Mouse (Mus musculus) MEL (cell line): ENCODE results near the gene Ifrd1. TPM values are rescaled to one million over a fixed set of nuclear protein-coding genes. Genes with fewer than 3 reads are reported as not detected.

ENCODE experiments used
- DNase-seq: peaks from one replicate; pipeline ENCODE4 v3.0.0; 2011; ENCODE audit warnings: low read depth, low spot score
- H3K27ac ChIP-seq: 2 replicates; pipeline ENCODE4 v1.5.1; 2012; ENCODE audit warnings: low read depth, mild to moderate bottlenecking, control low read depth, low read length, moderate library complexity; ENCODE audit not compliant: control insufficient read depth
- H3K27me3 ChIP-seq, 2 experiments: fragments of 150-350 bp in 1 of 2; sonication (generic) in 1 of 2; 2 replicates each; pipeline ENCODE4 v1.6.1; 2012; ENCODE audit warnings: low read length in 2 of 2, mild to moderate bottlenecking in 2 of 2, improper control_type of control experiment in 1 of 2, moderate library complexity in 1 of 2; ENCODE audit not compliant: insufficient read depth in 2 of 2, control insufficient read depth in 1 of 2
- H3K36me3 ChIP-seq, 2 experiments: 2 replicates each; pipeline ENCODE4 v1.6.1; 2012 to 2014; ENCODE audit warnings: low read length in 2 of 2, improper control_type of control experiment in 1 of 2, inconsistent platforms in 1 of 2, mild to moderate bottlenecking in 1 of 2; ENCODE audit not compliant: insufficient read depth in 2 of 2, control insufficient read depth in 1 of 2
- H3K4me1 ChIP-seq, 2 experiments: fragments of 150-350 bp in 1 of 2; sonication (generic) in 1 of 2; 2 replicates each; pipeline ENCODE4 v1.6.1; 2012; ENCODE audit warnings: low read length in 2 of 2, improper control_type of control experiment in 1 of 2, mild to moderate bottlenecking in 1 of 2; ENCODE audit not compliant: insufficient read depth in 2 of 2, control insufficient read depth in 1 of 2
- H3K4me3 ChIP-seq, 2 experiments: fragments of 150-350 bp in 1 of 2; sonication (generic) in 1 of 2; 2 replicates each; pipeline ENCODE4 v1.5.1; 2012; ENCODE audit warnings: low read depth in 2 of 2, low read length in 2 of 2, mild to moderate bottlenecking in 2 of 2, moderate library complexity in 2 of 2, control low read depth in 1 of 2, improper control_type of control experiment in 1 of 2; ENCODE audit not compliant: control insufficient read depth in 1 of 2, insufficient read depth in 1 of 2
- H3K79me2 ChIP-seq: 2 replicates; pipeline ENCODE4 v1.6.1; 2012; ENCODE audit warnings: mild to moderate bottlenecking, low read length, moderate library complexity; ENCODE audit not compliant: control insufficient read depth, poor library complexity, insufficient read depth
- H3K9ac ChIP-seq: 2 replicates; pipeline ENCODE4 v1.6.1; 2012; ENCODE audit warnings: low read depth, mild to moderate bottlenecking, control low read depth, low read length, moderate library complexity; ENCODE audit not compliant: control insufficient read depth, poor library complexity, severe bottlenecking
- H3K9me3 ChIP-seq: fragments of 150-350 bp; sonication (generic); replicated peaks from 2 replicates; pipeline ENCODE4 v1.6.1; 2012; ENCODE audit warnings: mild to moderate bottlenecking, low read length, improper control_type of control experiment, moderate library complexity; ENCODE audit not compliant: insufficient read depth
- CHD2 ChIP-seq: IDR thresholded peaks from 2 replicates; pipeline ENCODE4 v1.6.1; 2011; ENCODE audit warnings: low read length, improper control_type of control experiment
- CTCF ChIP-seq, 3 experiments: IDR thresholded peaks in 2 of 3; conservative IDR thresholded peaks in 1 of 3; 2 replicates each; pipeline ENCODE4 v1.5.1; 2011 to 2012; ENCODE audit warnings: low read length in 3 of 3, low read depth in 2 of 3, mild to moderate bottlenecking in 2 of 3, improper control_type of control experiment in 1 of 3, inconsistent platforms in 1 of 3, mixed read lengths in 1 of 3, moderate library complexity in 1 of 3; ENCODE audit not compliant: control insufficient read depth in 1 of 3, insufficient read depth in 1 of 3, poor library complexity in 1 of 3, severe bottlenecking in 1 of 3
- E2F4 ChIP-seq: IDR thresholded peaks from 2 replicates; pipeline ENCODE4 v1.6.1; 2011; ENCODE audit warnings: low read depth, low read length, improper control_type of control experiment, borderline replicate concordance
- ELF1 ChIP-seq: IDR thresholded peaks from 2 replicates; pipeline ENCODE4 v1.6.1; 2014; ENCODE audit warnings: low read depth, mild to moderate bottlenecking, inconsistent platforms, low read length, improper control_type of control experiment, moderate library complexity
- EP300 ChIP-seq, 2 experiments: IDR thresholded peaks; 2 replicates each; pipeline ENCODE4 v1.6.1; 2011; ENCODE audit warnings: improper control_type of control experiment in 2 of 2, low read length in 2 of 2, low read depth in 1 of 2, mild to moderate bottlenecking in 1 of 2
- GABPA ChIP-seq: IDR thresholded peaks from 2 replicates; pipeline ENCODE4 v1.6.1; 2012; ENCODE audit warnings: low read depth, mild to moderate bottlenecking, inconsistent platforms, low read length, improper control_type of control experiment, moderate library complexity
- GATA1 ChIP-seq: IDR thresholded peaks from 2 replicates; pipeline ENCODE4 v1.6.1; 2011; ENCODE audit warnings: low read depth, low read length, improper control_type of control experiment
- JUND ChIP-seq: IDR thresholded peaks from 2 replicates; pipeline ENCODE4 v1.6.1; 2011; ENCODE audit warnings: low read depth, mild to moderate bottlenecking, improper control_type of control experiment, low read length
- KAT2A ChIP-seq: conservative IDR thresholded peaks from 2 replicates; pipeline ENCODE4 v1.6.1; 2012; ENCODE audit warnings: low read depth, low read length, improper control_type of control experiment, inconsistent platforms
- MAX ChIP-seq: IDR thresholded peaks from 2 replicates; pipeline ENCODE4 v1.6.1; 2011; ENCODE audit warnings: low read length, improper control_type of control experiment
- MXI1 ChIP-seq: IDR thresholded peaks from 2 replicates; pipeline ENCODE4 v1.6.1; 2011; ENCODE audit warnings: mild to moderate bottlenecking, low read depth, low read length, improper control_type of control experiment
- MYB ChIP-seq: IDR thresholded peaks from 2 replicates; pipeline ENCODE4 v1.6.1; 2011; ENCODE audit warnings: mild to moderate bottlenecking, low read depth, low read length, improper control_type of control experiment
- NELFE ChIP-seq: IDR thresholded peaks from 2 replicates; pipeline ENCODE4 v1.6.1; 2011; ENCODE audit warnings: low read depth, low read length, improper control_type of control experiment
- POLR2AphosphoS5 ChIP-seq: IDR thresholded peaks from 2 replicates; pipeline ENCODE4 v1.6.1; 2012; ENCODE audit warnings: low read depth, borderline replicate concordance, mild to moderate bottlenecking, inconsistent platforms, low read length, moderate library complexity, mixed read lengths
- RAD21 ChIP-seq: IDR thresholded peaks from 2 replicates; pipeline ENCODE4 v1.6.1; 2011; ENCODE audit warnings: mild to moderate bottlenecking, low read depth, low read length, improper control_type of control experiment
- SIN3A ChIP-seq: IDR thresholded peaks from 2 replicates; pipeline ENCODE4 v1.6.1; 2012; ENCODE audit warnings: low read length, improper control_type of control experiment, inconsistent platforms
- TAL1 ChIP-seq: IDR thresholded peaks from 2 replicates; pipeline ENCODE4 v1.6.1; 2012; ENCODE audit warnings: mild to moderate bottlenecking, inconsistent platforms, low read length, moderate library complexity, mixed read lengths
- TBP ChIP-seq: IDR thresholded peaks from 2 replicates; pipeline ENCODE4 v1.8.0; 2011; ENCODE audit warnings: low read depth, low read length, improper control_type of control experiment
- TCF12 ChIP-seq: IDR thresholded peaks from 2 replicates; pipeline ENCODE4 v1.6.1; 2014; ENCODE audit warnings: low read depth, mild to moderate bottlenecking, inconsistent platforms, low read length, improper control_type of control experiment, moderate library complexity
- UBTF ChIP-seq: IDR thresholded peaks from 2 replicates; pipeline ENCODE4 v1.6.1; 2012; ENCODE audit warnings: low read depth, mild to moderate bottlenecking, inconsistent platforms, low read length, improper control_type of control experiment, moderate library complexity, borderline replicate concordance; ENCODE audit not compliant: insufficient read depth
- USF1 ChIP-seq: IDR thresholded peaks from 2 replicates; pipeline ENCODE4 v1.6.1; 2014; ENCODE audit warnings: low read depth, mild to moderate bottlenecking, inconsistent platforms, low read length, improper control_type of control experiment, moderate library complexity
- USF2 ChIP-seq, 2 experiments: IDR thresholded peaks; 2 replicates each; pipeline ENCODE4 v1.6.1; 2011 to 2012; ENCODE audit warnings: improper control_type of control experiment in 2 of 2, low read length in 2 of 2, borderline replicate concordance in 1 of 2, inconsistent platforms in 1 of 2, low read depth in 1 of 2, mild to moderate bottlenecking in 1 of 2; ENCODE audit not compliant: insufficient read depth in 1 of 2
- ZKSCAN1 ChIP-seq: IDR thresholded peaks from 2 replicates; pipeline ENCODE4 v1.6.1; 2012; ENCODE audit warnings: low read depth, mild to moderate bottlenecking, inconsistent platforms, low read length, improper control_type of control experiment, moderate library complexity
- ZMIZ1 ChIP-seq: IDR thresholded peaks from 2 replicates; pipeline ENCODE4 v1.6.1; 2012; ENCODE audit warnings: low read depth, mild to moderate bottlenecking, inconsistent platforms, low read length, improper control_type of control experiment, moderate library complexity
- ZNF384 ChIP-seq: IDR thresholded peaks from 2 replicates; pipeline ENCODE4 v1.6.1; 2012; ENCODE audit warnings: low read depth, mild to moderate bottlenecking, inconsistent platforms, low read length, improper control_type of control experiment
- polyA plus RNA-seq, 2 experiments: library from polyadenylated mRNA; stranded (reverse) in 1 of 2; unstranded in 1 of 2; fragments of >175 nt in 1 of 2; fragments of >200 nt in 1 of 2; gene quantifications; 2 replicates each; pipeline versions ENCODE4 v1.2.1 to v1.2.4; 2012; ENCODE audit warnings: low replicate concordance in 2 of 2, low read depth in 1 of 2; ENCODE audit not compliant: insufficient read length in 2 of 2, insufficient read depth in 1 of 2, missing spikeins in 1 of 2
- total RNA-seq: library from RNA; depleted of rRNA; stranded (reverse); fragments of 300-350 nt; gene quantifications from 2 replicates; pipeline ENCODE4 v1.2.3, GENCODE M21; 2012

The Ifrd1 gene
- total and polyA plus RNA-seq, 3 experiments: 161 to 167 TPM; not detected in 1

- TF ChIP-seq ELF1 (no peak), SIN3A (no peak), CHD2 (no peak), ZMIZ1 (no peak), MXI1 (no peak), NELFE (no peak), MAX (no peak), E2F4 (no peak), UBTF (no peak), TCF12 (no peak), ZKSCAN1 (no peak), GABPA (no peak)
- no peak for DNase-seq
- H3K27me3 ChIP-seq: no peaks in the 10 kb centered on the region
- no peaks in the 10 kb centered on the region for H3K9me3 ChIP-seq
- no peak overlapping the region for H3K27ac ChIP-seq
- no peak overlapping the region for H3K4me3 ChIP-seq
- no peak overlapping the region for H3K9ac ChIP-seq
- H3K79me2 ChIP-seq: no peaks in the 10 kb centered on the region
- H3K4me1 ChIP-seq: peaks cover 12 to 19% of the 10 kb centered on the region in 2 experiments
- peaks cover 0 to 17% of the 10 kb centered on the region in 2 experiments; a peak in 2 of 4 replicates for H3K36me3 ChIP-seq
These were observed 2.8 kb downstream of the Ifrd1 start for GRCm38 (mm10) chr12:40245434-40245970.

- Histone ChIP-seq H3K36me3 (peaks cover 0 to 17% of the 10 kb centered on the region in 2 experiments; a peak in 2 of 4 replicates), H3K4me1 (peaks cover 12 to 19% of the 10 kb centered on the region in 2 experiments), H3K79me2 (no peaks in the 10 kb centered on the region), H3K9ac (no peak overlapping the region), H3K4me3 (no peak overlapping the region), H3K9me3 (no peaks in the 10 kb centered on the region), H3K27me3 (no peaks in the 10 kb centered on the region), H3K27ac (no peak overlapping the region)
- DNase-seq: no peak
- TF ChIP-seq TAL1: no peak
- no peak for TF ChIP-seq KAT2A
- no peak for TF ChIP-seq CHD2
- no peak for TF ChIP-seq ZMIZ1
- TF ChIP-seq JUND: no peak
- no peak for TF ChIP-seq EP300 (IDR thresholded peaks at IDR 0.05; ENCODE audit: low read depth in 1 of 2, low read length in 2 of 2)
- no peak for TF ChIP-seq MYB
- no peak for TF ChIP-seq TBP
- TF ChIP-seq USF2 (IDR thresholded peaks at IDR 0.05; ENCODE audit: borderline replicate concordance in 1 of 2, insufficient read depth in 1 of 2, low read depth in 1 of 2, low read length in 2 of 2): no peak
- TF ChIP-seq SIN3A: no peak
- no peak for TF ChIP-seq POLR2AphosphoS5
- no peak for TF ChIP-seq MXI1
- no peak for TF ChIP-seq RAD21
- TF ChIP-seq USF1: no peak
- no peak for TF ChIP-seq E2F4
- no peak for TF ChIP-seq CTCF (IDR thresholded peaks at IDR 0.05 in 2 of 3, conservative IDR thresholded peaks at IDR 0.05 in 1 of 3; ENCODE audit: control insufficient read depth in 1 of 3, insufficient read depth in 1 of 3, low read depth in 2 of 3, low read length in 3 of 3, poor library complexity in 1 of 3, severe bottlenecking in 1 of 3)
- TF ChIP-seq ZNF384: no peak
- TF ChIP-seq GATA1: no peak
These were observed 3.4 kb downstream of the Ifrd1 start for GRCm38 (mm10) chr12:40244926-40245325.
